Mouse (Mus musculus) retina, postnatal 1 day (tissue): ENCODE results near the gene Mageb4.
"Not testable (repeated sequence)": the region's sequence is repeated elsewhere in the genome, so short reads cannot be mapped to it uniquely, and the experiment has no call there.

Source experiments
- DNase-seq: peaks from one replicate; pipeline ENCODE4 v3.0.0-alpha.2; 2012

Gene Mageb4

DNA sequence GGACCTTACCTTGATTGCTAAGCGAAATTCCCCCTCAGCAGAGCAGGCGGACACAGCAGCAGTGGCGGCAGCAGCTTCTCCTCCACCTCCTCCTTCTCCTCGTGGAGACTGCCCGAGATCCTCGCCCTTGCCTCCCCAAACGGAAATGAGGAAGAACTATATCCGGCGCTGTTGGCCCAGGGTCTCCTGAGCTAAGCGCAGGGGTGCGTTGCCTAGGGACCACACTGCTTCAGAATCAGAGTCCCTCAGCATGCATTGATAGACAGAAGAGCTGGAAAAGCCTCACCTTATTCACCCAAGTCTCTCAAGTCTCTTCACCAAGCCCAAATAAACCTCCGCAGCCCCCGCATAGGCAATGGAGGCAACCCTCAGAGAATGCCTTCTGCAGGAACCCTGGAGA is at the start of gene Mageb4:
Gene Mageb4, minus strand, starts transcription at position 101 of the 400 bp plus-strand sequence.
- not testable (repeated sequence) for DNase-seq

DNA sequence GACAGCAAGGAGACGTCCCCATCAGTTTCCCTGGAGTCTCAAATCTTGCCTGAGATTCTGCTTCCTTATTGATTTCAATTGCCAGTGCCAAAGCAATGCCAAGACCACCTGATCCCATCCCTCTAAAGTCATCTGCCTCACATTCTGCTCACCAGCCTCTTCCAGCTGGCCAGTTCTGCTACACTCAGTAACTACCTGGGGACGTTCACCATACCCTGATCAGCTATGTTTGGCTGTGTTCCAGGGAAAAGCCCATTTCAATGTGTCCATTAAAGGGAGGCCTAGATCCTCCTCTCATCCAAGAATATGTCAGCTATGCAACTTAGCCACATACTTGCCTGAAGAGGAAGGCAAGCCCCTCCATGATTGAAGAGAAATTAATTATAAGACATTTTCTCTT is 20.3 kb downstream of the Mageb4 start:
- not testable (repeated sequence) for DNase-seq

GRCm38 (mm10) chrX:86245950-86246349 is 58.9 kb downstream of the Mageb4 start:
- DNase-seq = not testable (repeated sequence)

DNA sequence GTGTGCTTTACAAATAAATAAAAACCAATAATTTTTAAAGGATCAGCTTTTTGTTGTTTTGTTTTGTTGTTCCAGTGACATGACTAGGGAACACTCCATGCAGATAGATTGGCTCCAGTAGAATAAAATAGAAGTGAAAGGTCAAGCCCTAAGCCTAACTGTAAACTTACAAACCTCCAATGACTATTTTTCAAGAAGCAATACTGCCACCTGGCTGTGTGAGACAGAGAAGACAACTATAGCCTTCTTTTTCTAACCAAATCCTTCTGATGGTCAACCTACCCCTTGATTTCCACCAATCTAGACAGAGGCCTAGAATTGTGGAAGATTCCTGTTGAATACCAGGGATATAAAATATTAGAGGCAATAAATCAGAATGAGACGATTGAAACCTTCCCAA is 67.6 kb downstream of the Mageb4 start:
- DNase-seq = no peak
